Mouse (Mus musculus): ENCODE measurements around the gene Ggcx.
"Not testable (repeated sequence)": the region's sequence is repeated elsewhere in the genome, so short reads cannot be mapped to it uniquely, and the experiment has no call there.

The Ggcx gene

GRCm38 (mm10) chr6:72429061-72429842 lies 15.1 kb downstream of the Ggcx start:
- DNase-seq (ENCODE audit: low spot score): no peak

GRCm38 (mm10) chr6:72430989-72431921 lies 17.1 kb downstream of the Ggcx start:
- no peak for DNase-seq (ENCODE audit: low spot score)

- DNase-seq (ENCODE audit: low spot score): no peak
These were observed 18.0 kb downstream of the Ggcx start for GRCm38 (mm10) chr6:72432153-72432552.

- DNase-seq (ENCODE audit: low spot score): no peak
These were observed 24.1 kb downstream of the Ggcx start for GRCm38 (mm10) chr6:72438226-72438625.

GRCm38 (mm10) chr6:72438862-72439354 lies 24.8 kb downstream of the Ggcx start:
- peak; percentile 94 for DNase-seq (ENCODE audit: low spot score)

- peak; percentile 93 for DNase-seq (ENCODE audit: low spot score)
These were observed 25.5 kb downstream of the Ggcx start, which contains the start of gene Mat2a for GRCm38 (mm10) chr6:72439355-72440185. Gene Mat2a (minus strand): TSS chr6:72439558.

GRCm38 (mm10) chr6:72440186-72440990 lies 26.3 kb downstream of the Ggcx start:
- DNase-seq (ENCODE audit: low spot score): no peak

GRCm38 (mm10) chr6:72442921-72443604 lies 29.0 kb downstream of the Ggcx start:
- no peak for DNase-seq (ENCODE audit: low spot score)

GRCm38 (mm10) chr6:72445011-72445410 lies 30.9 kb downstream of the Ggcx start:
- DNase-seq (ENCODE audit: low spot score): no peak

GRCm38 (mm10) chr6:72447487-72447886 lies 33.4 kb downstream of the Ggcx start:
- no peak for DNase-seq (ENCODE audit: low spot score)

- not testable (repeated sequence) for DNase-seq (ENCODE audit: low spot score)
These were observed 37.7 kb downstream of the Ggcx start for GRCm38 (mm10) chr6:72451778-72452177.

- DNase-seq (ENCODE audit: low spot score): no peak
These were observed 38.2 kb downstream of the Ggcx start for GRCm38 (mm10) chr6:72452329-72452728.

- no peak for DNase-seq (ENCODE audit: low spot score)
These were observed 39.5 kb downstream of the Ggcx start for GRCm38 (mm10) chr6:72453578-72453977.

- no peak for DNase-seq (ENCODE audit: low spot score)
These were observed 40.1 kb downstream of the Ggcx start for GRCm38 (mm10) chr6:72454072-72454746.

GRCm38 (mm10) chr6:72454833-72455373 lies 40.8 kb downstream of the Ggcx start:
- no peak for DNase-seq (ENCODE audit: low spot score)

- no peak for DNase-seq (ENCODE audit: low spot score)
These were observed 42.5 kb downstream of the Ggcx start for GRCm38 (mm10) chr6:72456567-72456966.

GRCm38 (mm10) chr6:72458418-72458817 lies 44.3 kb downstream of the Ggcx start:
- DNase-seq (ENCODE audit: low spot score): no peak

GRCm38 (mm10) chr6:72458921-72459320 lies 44.8 kb downstream of the Ggcx start:
- DNase-seq (ENCODE audit: low spot score): no peak

GRCm38 (mm10) chr6:72460036-72460801 lies 46.1 kb downstream of the Ggcx start:
- no peak for DNase-seq (ENCODE audit: low spot score)

All from urinary bladder, postnatal 14 days (tissue).